Mouse (Mus musculus) spleen, adult 10 weeks (tissue): Measurements from ENCODE around the gene Ptprt. TPM values are rescaled to one million over a fixed set of nuclear protein-coding genes. Genes with fewer than 3 reads are reported as not detected.

Experiments used
- polyA plus RNA-seq: library from polyadenylated mRNA; stranded (reverse); fragments of 350-450 nt; fragmentation: Illumina TruSeq; extraction: RNeasy Lipid Tissue Mini Kit (QIAGEN cat#74804); gene quantifications from one replicate; pipeline ENCODE4 v1.2.3, GENCODE M21; 2015; ENCODE audit warnings: low replicate concordance; ENCODE audit not compliant: insufficient read depth

Gene Ptprt
- 0.03 TPM for polyA plus RNA-seq

DNA sequence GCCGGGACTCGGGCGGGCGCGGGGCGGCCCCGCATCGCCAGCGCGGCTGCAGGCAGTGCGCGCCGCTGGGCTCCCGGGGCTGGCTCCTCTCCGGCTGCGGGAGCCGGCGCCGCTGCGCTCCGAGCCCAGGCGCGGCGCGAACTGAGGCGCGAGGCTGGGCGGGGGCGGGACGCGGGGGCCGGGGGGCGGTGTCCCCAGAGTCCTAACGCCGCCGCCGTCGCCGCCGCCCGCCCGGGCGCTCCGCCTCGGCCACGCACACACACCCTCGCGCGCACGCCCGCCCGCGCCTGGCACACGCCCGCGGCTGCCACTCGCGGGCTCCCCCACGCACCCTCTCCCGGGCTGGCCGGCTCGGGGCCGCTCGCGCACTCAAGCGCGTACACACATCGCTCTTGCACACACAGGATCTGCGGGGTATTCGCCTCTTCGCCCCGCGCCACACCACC lies at the start of gene Ptprt:
Gene Ptprt (minus strand): TSS at position 207 of the 446 bp plus-strand sequence.

